Mouse (Mus musculus) kidney, postnatal 0 days (tissue): ENCODE data around the gene B3gnt8. TPM values are rescaled to one million over a fixed set of nuclear protein-coding genes. Genes with fewer than 3 reads are reported as not detected.

Experiments
- ATAC-seq: fragments of 200-750 bp; cut with Nextera tagmentation; replicated peaks from 2 replicates; pipeline ENCODE4 v1.8.0; 2017; ENCODE audit warnings: low read depth, moderate number of reproducible peaks, moderate TSS enrichment, moderate library complexity; ENCODE audit not compliant: low FRiP score
- DNase-seq: peaks from one replicate; pipeline ENCODE4 v3.0.0-alpha.2; 2016; ENCODE audit warnings: low spot score
- H3K27ac ChIP-seq: fragments of 300-500 bp; sonication (generic); 2 replicates; pipeline ENCODE4 v1.5.1; 2014; ENCODE audit warnings: mild to moderate bottlenecking
- H3K27me3 ChIP-seq: fragments of 300-500 bp; sonication (generic); 2 replicates; pipeline ENCODE4 v1.6.1; 2014; ENCODE audit warnings: low read length, mixed read lengths; ENCODE audit not compliant: insufficient read depth
- H3K36me3 ChIP-seq: fragments of 300-500 bp; sonication (generic); 2 replicates; pipeline ENCODE4 v1.6.1; 2014; ENCODE audit warnings: low read length, mixed read lengths; ENCODE audit not compliant: insufficient read depth
- H3K4me1 ChIP-seq: fragments of 300-500 bp; sonication (generic); replicated peaks from 2 replicates; pipeline ENCODE4 v1.6.1; 2014; ENCODE audit warnings: antibody characterized with exemption, low read length, mixed read lengths; ENCODE audit not compliant: insufficient read depth
- H3K4me2 ChIP-seq: fragments of 300-500 bp; sonication (generic); 2 replicates; pipeline ENCODE4 v1.6.1; 2014; ENCODE audit warnings: mild to moderate bottlenecking, low read length, moderate library complexity, mixed read lengths
- H3K4me3 ChIP-seq: fragments of 300-500 bp; sonication (generic); replicated peaks from 2 replicates; pipeline ENCODE4 v1.5.1; 2014; ENCODE audit warnings: low read depth, low read length
- H3K9ac ChIP-seq: fragments of 300-500 bp; sonication (generic); 2 replicates; pipeline ENCODE4 v1.6.1; 2014; ENCODE audit warnings: low read depth, low read length
- H3K9me3 ChIP-seq: fragments of 300-500 bp; sonication (generic); replicated peaks from 2 replicates; pipeline ENCODE4 v1.6.1; 2016; ENCODE audit warnings: low read length, inconsistent platforms, mixed read lengths
- CTCF ChIP-seq: IDR thresholded peaks from 2 replicates; pipeline ENCODE4 v1.5.1; 2016; ENCODE audit warnings: antibody characterized with exemption, low read depth, mild to moderate bottlenecking, moderate library complexity
- WGBS: fragments of 180-500 bp; shearing (Covaris S2); extraction: QIAGEN DNeasy Blood & Tissue Kit; methylation state at CpG from one replicate; pipeline ENCODE4 v1.1.7; 2014; 5-methylcytosine and 5-hydroxymethylcytosine counted together
- polyA plus RNA-seq: library from polyadenylated mRNA; unstranded; fragments of >200 nt; fragmentation: Nextera tagmentation; extraction: Ambion mirVana; gene quantifications from 2 replicates; pipeline ENCODE4 v1.2.1, GENCODE M21; 2015

The B3gnt8 gene
- polyA plus RNA-seq, 1 experiment from 2014 or later = 9.3 TPM

GRCm38 (mm10) chr7:25585351-25586204, 40.9 kb upstream of the B3gnt8 start:
- H3K4me3 ChIP-seq = no peak overlapping the region
- no peaks in the 10 kb centered on the region for H3K27me3 ChIP-seq
- DNase-seq = no peak
- H3K36me3 ChIP-seq = no peaks in the 10 kb centered on the region
- TF ChIP-seq CTCF = no peak
- no peaks in the 10 kb centered on the region for H3K4me1 ChIP-seq
- no peak overlapping the region for H3K9ac ChIP-seq
- 81% methylated on average over 9 of the region's 9 CpGs for WGBS
- H3K4me2 ChIP-seq = no peak overlapping the region
- no peak for ATAC-seq
- no peaks in the 10 kb centered on the region for H3K9me3 ChIP-seq
- no peak overlapping the region for H3K27ac ChIP-seq

DNA sequence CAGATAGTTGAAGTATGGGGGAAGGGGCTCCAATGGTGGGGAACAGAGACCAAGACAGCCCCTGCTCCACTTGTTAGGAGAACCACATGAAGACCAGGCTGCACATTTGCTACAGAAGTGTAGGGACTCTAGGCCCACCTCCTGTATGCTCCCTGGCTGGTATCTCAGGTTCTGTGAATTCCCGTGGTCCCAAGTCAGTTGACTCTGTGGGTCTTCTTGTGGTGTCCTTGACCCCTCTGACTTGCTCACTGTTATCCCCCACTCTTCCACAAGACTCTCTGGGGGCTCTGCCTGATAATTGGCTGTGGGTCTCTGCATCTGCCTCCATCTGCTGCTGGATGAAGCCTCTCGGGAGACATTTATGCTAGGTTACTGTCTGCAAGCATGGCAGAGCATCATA, 35.2 kb upstream of the B3gnt8 start:
- H3K27ac ChIP-seq = no peak overlapping the region
- DNase-seq = no peak
- ATAC-seq = no peak

GRCm38 (mm10) chr7:25593859-25594258, 32.6 kb upstream of the B3gnt8 start:
- ATAC-seq (no peak), DNase-seq (no peak)
- H3K4me3 ChIP-seq = no peak overlapping the region
- no peaks in the 10 kb centered on the region for H3K36me3 ChIP-seq
- TF ChIP-seq CTCF = no peak
- no peak overlapping the region for H3K9ac ChIP-seq
- WGBS = 74% methylated on average over 3 of the region's 3 CpGs
- H3K27ac ChIP-seq = no peak overlapping the region
- H3K4me1 ChIP-seq = no peaks in the 10 kb centered on the region
- no peaks in the 10 kb centered on the region for H3K27me3 ChIP-seq
- H3K9me3 ChIP-seq = no peaks in the 10 kb centered on the region
- no peak overlapping the region for H3K4me2 ChIP-seq

More for the DNA sequence above, 35.2 kb upstream of the B3gnt8 start:
- Histone ChIP-seq H3K4me1 (no peaks in the 10 kb centered on the region), H3K9me3 (no peaks in the 10 kb centered on the region), H3K9ac (no peak overlapping the region), H3K27me3 (no peaks in the 10 kb centered on the region), H3K36me3 (no peaks in the 10 kb centered on the region), H3K4me3 (no peak overlapping the region), H3K4me2 (no peak overlapping the region)
- no peak for TF ChIP-seq CTCF
- 92% methylated on average over 2 of the region's 2 CpGs for WGBS

DNA sequence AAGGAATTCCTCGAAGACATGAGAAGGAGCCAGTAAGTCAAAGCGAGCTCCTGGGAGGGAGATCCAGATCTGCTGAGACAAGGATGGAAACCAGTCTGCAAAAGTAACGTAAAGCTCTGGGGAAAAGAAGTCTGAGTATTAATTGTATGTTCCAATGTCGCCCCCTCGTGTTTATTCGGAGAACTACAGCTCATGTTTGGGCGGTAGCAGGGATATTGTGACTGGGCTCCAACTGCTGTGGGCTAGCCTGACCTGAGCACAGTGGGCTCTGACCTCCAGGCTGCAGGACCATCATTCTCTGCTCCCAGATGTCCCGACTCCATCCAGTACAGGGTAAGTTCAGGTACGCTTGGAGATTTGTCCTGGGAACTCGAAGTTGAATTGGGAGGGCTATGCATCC, 26.8 kb upstream of the B3gnt8 start:
- no peaks in the 10 kb centered on the region for H3K27me3 ChIP-seq
- H3K36me3 ChIP-seq = no peaks in the 10 kb centered on the region
- ATAC-seq (peak; percentile 43; the same call in 1 of the 2 replicates), DNase-seq (peak; percentile 91)
- no peak overlapping the region for H3K9ac ChIP-seq
- H3K27ac ChIP-seq = no peak overlapping the region
- no peak overlapping the region for H3K4me3 ChIP-seq
- TF ChIP-seq CTCF = peak; percentile 89
- H3K4me1 ChIP-seq = no peaks in the 10 kb centered on the region
- no peak overlapping the region for H3K4me2 ChIP-seq
- 15% methylated on average over 10 of the region's 10 CpGs for WGBS
- H3K9me3 ChIP-seq = no peaks in the 10 kb centered on the region

DNA sequence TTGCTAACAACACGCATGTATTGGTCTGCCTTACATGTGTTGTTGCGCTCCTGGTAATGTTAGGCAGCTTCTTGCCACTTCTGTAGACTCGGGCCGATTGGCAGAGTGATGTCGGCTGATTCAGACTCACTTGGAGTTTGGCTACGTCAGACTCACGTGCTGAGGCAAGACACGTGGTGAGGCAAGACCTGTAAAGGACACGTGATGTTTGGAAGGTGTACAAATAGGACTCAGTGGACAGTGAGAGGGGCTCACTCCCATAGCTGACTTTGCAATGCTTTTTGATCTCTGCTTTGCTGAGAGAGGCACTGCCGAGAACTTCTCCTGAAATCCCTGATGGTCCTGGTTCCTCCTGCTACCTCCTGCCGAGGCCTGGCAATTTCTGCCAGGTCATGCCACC, 25.8 kb upstream of the B3gnt8 start:
- WGBS = 84% methylated on average over 11 of the region's 11 CpGs
- Histone ChIP-seq H3K36me3 (no peaks in the 10 kb centered on the region), H3K4me3 (no peak overlapping the region), H3K27me3 (no peaks in the 10 kb centered on the region), H3K27ac (no peak overlapping the region), H3K9ac (no peak overlapping the region), H3K4me1 (no peaks in the 10 kb centered on the region), H3K4me2 (no peak overlapping the region), H3K9me3 (no peaks in the 10 kb centered on the region)
- no peak for ATAC-seq
- no peak for TF ChIP-seq CTCF
- DNase-seq = no peak

GRCm38 (mm10) chr7:25601346-25601745, 25.1 kb upstream of the B3gnt8 start:
- Histone ChIP-seq H3K27ac (no peak overlapping the region), H3K4me3 (no peak overlapping the region), H3K4me1 (no peaks in the 10 kb centered on the region), H3K4me2 (no peak overlapping the region), H3K27me3 (no peaks in the 10 kb centered on the region), H3K9me3 (no peaks in the 10 kb centered on the region), H3K9ac (no peak overlapping the region), H3K36me3 (no peaks in the 10 kb centered on the region)
- no peak for DNase-seq
- ATAC-seq = no peak
- TF ChIP-seq CTCF = no peak
- 91% methylated on average over 16 of the region's 16 CpGs for WGBS

DNA sequence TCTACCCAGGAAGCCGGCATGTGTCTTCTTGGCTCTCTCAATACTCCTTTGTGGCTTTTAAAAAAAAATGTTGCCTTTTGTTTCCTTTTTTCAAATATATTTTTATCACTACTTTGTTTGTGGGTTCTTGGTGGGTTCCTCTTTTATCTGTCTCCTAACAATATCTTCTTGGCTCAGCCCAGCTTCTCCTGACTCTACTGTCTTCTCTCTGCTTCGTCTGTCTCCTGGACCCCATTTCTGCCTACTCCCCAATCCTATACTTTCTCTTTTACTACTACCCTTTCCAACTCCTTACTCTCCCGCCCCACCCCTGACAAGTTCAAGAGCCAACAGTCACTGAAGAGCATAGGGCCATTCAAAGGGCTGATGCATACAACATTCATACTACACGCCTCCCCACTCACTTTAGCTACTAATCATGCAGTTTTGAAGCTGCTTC, 19.8 kb upstream of the B3gnt8 start:
- ATAC-seq (no peak), DNase-seq (no peak)
- Histone ChIP-seq H3K4me3 (no peak overlapping the region), H3K4me1 (no peaks in the 10 kb centered on the region), H3K27me3 (no peaks in the 10 kb centered on the region), H3K9ac (no peak overlapping the region), H3K9me3 (no peaks in the 10 kb centered on the region), H3K27ac (peak overlapping the region; percentile 2; the same call in 1 of the 2 replicates), H3K36me3 (no peaks in the 10 kb centered on the region), H3K4me2 (no peak overlapping the region)
- no peak for TF ChIP-seq CTCF
- WGBS = 82% methylated on average over 4 of the region's 4 CpGs
